Mouse (Mus musculus) left cerebral cortex, adult 8-10 months (tissue): ENCODE data around the gene Megf8. TPM values are rescaled to one million over a fixed set of nuclear protein-coding genes. Genes with fewer than 3 reads are reported as not detected.

Experiments used
- DNase-seq, 2 experiments: peaks; one replicate each; pipeline ENCODE4 v3.0.0; 2022; ENCODE audit warnings: low spot score in 2 of 2
- total RNA-seq, 4 experiments: library from RNA; stranded (reverse); gene quantifications; 2 replicates each; pipeline ENCODE4 v1.2.4; 2022

Gene Megf8
- total RNA-seq = 100 to 1,000 TPM in 3 of 4 experiments, 10 to 100 TPM in 1; 99.2 to 109 (median 104) TPM

DNA sequence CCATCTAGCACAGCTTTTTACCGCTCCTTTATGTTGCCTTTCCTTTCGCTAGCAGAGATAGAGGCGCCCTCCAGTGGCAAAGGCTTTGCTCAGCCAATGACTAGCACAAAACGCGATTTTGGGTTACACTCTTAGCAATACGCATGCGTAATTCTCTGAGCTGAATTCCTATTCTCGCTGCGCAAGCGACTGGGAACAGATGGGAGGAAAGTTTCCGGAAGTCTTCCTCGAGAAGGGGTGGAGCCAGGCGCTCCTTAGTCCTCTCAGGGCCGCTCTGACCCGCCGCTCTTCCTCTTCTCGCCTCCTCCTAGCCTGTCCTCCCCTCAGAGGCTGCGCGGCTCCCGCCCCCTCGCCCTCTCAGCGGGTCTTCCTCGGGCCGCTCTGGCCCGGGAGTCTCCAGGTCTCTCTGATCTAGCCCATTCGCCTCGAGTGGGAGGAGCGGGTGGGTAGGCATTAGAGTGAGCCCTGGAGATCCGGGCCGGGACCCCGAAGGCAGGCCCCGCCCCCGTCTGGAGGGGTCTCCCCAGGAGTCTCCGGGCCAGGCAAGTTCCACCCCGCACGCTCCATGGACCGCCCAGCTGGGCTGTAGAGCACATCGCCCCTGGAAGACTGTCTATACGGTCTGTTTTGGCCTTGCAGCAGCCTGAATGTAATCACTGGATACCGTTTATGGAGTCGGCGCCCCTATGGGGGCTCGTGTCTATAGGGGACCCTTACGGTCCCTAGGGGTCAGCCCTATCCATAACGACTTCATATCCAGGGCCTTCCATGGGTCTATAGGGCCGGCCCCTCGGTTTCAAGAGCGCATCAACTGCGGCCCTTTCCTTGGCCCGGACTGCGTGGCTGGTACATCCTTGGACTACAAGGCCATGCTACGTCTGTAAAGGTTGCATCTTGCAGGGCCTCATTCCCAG lies at the start of gene Megf8:
Megf8 (plus strand) TSS at position 633 of the 914 bp plus-strand sequence.
- peak; percentile 85 to 97 for DNase-seq

- DNase-seq = peak in 1 of 2 experiments; percentile 99
Observed at GRCm38 (mm10) chr7:25267301-25267750, 49.6 kb upstream of the Megf8 start, which contains the start of gene Cic. TSS of gene Cic (plus strand) at chr7:25267704.

DNA sequence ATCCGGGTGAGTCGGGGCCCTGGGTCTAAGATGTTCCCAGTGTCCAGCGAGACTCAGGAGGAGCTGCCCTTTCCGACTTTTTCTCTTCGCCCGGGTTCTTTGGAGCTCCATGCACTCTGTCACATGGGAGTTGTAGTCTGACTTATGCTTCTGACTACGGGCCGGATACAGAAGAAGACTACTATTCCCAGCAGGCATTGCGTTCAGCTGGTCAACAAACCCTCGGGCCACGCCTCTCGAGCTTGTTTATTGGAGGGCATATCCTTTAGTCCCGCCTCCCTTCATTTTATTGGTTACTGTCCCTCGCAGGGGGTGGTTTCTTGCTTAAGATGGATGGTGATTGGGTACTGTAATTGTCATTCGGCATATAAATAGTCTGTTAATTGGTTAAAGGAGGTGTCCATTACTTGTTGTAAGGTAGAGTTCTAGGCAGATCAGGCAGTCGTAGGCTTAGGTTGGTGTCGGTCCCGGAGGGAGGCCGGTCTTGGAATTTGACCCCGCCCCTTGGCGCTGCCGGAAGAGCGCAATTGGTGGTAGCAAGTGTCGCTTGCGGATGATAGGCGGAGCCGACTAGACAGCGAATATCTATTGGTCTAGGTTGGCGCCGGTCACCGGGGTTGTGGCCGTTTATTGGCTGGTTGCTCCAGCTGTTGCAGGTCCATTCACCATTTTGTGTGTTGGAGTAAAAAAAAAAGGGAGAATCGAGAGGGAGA lies 49.1 kb upstream of the Megf8 start:
- peak; percentile 96 to 100 for DNase-seq

GRCm38 (mm10) chr7:25268588-25268987 lies 48.4 kb upstream of the Megf8 start:
- no peak for DNase-seq

- peak in 1 of 2 experiments; percentile 5 for DNase-seq
Observed at GRCm38 (mm10) chr7:25269029-25269428, 47.9 kb upstream of the Megf8 start.

GRCm38 (mm10) chr7:25269545-25270271 lies 47.3 kb upstream of the Megf8 start:
- DNase-seq = no peak

GRCm38 (mm10) chr7:25270652-25271633 lies 46.0 kb upstream of the Megf8 start:
- no peak for DNase-seq

DNA sequence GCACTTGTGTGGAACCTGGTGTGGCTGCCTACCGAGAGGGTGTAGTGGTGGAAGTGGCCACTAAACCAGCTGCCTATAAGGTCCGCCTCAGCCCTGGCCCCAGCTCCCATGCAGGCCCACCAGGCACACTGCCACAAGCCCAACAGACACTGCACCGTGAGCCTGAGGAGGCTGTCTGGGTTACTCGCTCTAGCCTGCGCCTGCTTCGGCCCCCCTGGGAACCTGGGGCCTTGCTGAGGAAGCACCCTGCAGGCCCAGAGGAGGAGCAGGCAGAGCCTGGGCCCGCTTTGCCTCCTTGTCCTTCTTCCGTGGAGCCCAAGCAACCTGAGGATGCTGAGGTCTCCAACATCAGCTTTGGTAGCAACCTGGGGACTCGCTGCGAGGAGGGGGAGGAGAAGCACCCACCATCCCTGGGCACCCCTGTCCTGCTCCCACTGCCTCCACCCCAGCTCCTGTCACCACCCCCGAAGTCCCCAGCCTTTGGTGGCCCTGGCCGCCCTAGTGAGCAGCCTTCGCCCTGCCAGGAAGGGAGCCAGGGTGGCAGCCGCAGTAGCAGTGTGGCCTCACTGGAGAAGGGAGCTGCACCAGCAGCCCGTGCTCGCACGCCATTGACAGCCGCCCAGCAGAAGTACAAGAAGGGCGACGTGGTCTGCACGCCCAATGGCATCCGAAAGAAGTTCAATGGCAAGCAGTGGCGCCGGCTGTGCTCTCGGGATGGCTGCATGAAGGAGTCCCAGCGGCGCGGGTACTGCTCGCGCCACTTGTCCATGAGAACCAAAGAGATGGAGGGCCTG lies 45.1 kb upstream of the Megf8 start:
- no peak for DNase-seq

GRCm38 (mm10) chr7:25272445-25273258 lies 44.3 kb upstream of the Megf8 start:
- DNase-seq = no peak

DNA sequence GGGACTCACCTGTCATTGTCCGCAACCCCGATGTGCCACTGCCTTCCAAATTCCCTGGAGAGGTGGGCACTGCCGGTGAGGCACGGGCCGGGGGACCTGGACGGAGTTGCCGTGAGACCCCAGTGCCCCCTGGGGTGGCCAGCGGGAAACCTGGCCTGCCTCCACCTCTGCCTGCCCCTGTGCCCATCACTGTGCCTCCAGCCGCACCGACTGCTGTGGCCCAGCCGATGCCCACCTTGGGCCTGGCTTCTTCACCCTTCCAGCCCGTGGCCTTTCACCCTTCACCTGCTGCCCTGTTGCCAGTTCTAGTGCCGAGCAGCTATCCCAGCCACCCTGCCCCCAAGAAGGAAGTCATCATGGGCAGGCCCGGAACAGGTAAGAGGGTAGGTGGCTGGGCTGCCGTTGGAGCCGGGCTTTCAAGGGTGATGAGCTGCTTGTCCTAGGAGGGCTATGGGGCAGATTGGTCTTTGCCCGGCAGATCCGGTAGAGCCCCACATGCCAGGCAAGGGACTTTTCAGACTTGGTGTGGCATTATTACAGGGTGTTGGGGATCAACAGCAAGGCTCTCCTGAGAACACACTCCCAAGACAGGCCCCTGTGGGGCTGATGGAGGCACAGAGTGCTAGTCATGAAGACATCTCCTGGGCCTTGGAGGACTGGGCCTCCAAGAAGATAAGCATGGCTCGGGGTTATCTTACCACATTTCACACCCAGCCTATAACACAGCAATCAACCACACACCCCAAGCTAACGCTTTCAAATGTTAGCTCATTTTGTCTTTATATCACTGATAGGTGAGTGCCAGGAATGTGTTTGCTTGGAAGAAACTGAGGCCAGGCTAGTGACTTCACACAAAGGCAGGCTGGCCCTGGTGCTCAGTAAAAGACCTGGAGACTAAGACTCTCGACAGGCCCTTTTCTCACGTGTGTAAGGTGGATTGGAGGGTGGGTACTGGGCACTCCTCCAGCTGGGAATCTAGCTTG lies 43.4 kb upstream of the Megf8 start:
- DNase-seq = no peak

DNA sequence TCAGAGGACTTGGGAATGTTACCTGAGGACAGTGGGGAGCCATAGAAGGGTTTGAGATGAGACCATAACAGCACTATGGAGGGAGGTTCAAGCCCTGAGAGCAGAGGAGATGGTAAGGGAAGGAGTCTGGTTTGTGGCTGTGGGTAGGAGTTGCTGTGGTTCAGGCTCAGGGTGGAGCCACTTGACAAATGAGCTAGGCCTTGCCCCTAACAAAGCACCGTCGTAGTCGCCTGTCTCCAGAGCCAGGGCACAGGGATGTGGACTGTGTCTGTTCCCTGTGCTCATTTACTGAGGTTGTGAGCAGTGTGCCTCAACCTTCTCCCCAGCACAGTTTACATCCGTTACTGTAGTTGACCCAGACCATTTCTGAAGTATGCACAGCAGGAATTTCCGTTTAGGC lies 42.4 kb upstream of the Megf8 start:
- no peak for DNase-seq

DNA sequence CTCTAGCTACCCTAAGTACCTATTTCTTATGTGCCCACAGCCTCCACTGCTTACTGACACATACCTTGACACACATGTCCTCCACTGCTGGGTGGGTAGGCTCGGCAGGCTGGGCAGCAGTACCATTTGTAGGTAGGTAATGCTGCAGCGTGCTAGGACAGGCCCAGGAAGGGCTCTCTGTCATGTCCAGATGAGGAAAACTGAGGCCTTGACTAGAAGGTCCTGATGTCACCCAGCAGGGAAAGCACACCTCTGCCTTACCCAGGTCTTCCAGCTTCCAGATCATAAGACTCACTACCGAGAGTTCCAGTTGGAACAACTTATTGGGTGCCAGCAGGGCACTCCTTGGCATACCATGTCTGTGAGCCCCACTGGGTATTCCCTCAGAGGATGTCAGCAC lies 42.0 kb upstream of the Megf8 start:
- DNase-seq = no peak

- no peak for DNase-seq
Observed at GRCm38 (mm10) chr7:25275555-25276298, 41.2 kb upstream of the Megf8 start.

DNA sequence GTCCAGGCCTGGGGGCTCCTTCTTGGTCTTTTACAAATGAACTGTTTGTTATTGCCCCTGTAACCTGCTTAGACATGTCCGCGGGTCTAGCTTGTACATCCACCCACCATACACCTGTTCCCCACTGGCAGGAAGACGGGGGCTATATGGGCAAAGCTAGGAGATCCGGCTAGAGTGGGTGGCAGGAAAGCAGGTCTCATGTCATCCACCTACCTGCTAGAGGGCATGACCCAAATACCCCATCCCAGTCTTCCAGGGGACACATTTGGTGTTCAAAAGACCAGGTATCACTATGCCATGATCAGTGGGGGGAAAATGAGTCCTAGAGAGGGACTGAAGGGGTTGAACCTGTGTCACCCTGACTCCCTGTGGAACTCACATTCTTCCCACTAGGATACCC lies 39.6 kb upstream of the Megf8 start:
- DNase-seq = no peak

DNA sequence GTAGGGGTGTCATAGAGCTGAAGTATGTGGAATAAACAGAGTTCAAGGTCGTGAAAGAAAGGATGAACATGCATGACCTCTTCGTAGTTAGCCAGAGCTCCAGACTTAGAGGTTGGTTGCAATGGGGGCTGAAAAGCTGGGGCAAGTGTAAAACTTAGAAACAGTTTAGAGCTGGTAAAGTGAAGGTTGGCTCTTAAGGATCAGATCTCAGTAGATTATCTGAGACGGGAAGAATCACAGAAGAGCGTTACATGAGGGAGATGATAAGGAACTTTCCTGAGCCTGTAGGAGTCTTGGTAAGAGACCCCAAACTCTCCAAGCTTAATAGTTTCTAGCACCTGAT lies 39.0 kb upstream of the Megf8 start:
- DNase-seq = no peak

DNA sequence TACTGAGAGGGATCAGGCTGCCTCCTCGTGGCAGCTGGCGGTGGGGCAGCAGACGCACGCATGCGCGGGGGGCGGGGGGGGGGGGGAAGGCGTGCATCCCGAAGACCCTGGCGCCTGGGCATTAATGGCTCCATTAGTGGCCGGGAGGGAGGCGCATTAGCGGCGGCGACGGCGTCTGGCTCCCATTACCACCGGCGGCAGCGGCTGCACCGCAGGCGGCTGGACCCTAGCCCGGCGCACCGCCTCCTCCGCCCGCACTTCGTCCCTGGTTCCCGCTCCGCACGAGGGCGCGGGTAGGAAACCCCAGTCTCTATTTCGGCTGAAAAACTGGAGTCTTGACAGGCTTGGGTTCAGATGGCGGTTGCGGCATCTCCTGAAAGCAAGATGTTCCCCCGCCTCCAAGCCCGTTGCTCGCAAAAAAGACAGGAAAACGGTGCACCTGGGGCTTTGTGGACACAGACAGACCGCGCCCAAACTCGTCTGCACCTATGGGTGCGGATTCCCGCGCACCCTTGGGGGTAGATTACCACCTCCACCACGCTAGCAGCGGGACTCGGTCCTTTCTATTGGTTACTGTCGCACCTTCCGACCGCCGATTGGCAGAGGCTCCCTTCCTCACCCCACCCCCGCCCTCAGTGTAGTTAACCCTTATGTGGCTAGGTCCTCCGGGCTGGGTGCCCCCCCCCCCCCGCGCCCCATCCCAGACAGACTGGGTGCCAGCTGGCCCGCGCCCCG lies 38.5 kb upstream of the Megf8 start:
- DNase-seq = peak; percentile 76 to 89
